Comparison of ENCODE assay signal across 19 mouse cellular contexts in genomic region chr1:144029679-144030078, GRCm38 (mm10). TPM values are rescaled to one million over a fixed set of nuclear protein-coding genes. Genes with fewer than 3 reads are reported as not detected.
A peak's percentile ranks its signal among the peaks of the same experiment; 100 is the strongest.
DNase-seq lines count a peak whose midpoint lies in the region; ATAC-seq and TF ChIP-seq lines count a peak whose summit lies in the region.
"Had no signal": no experiment of that assay in that cellular context is flagged by ENCODE, and none has a peak within 500 bp of the region (broad histone marks: within the 10 kb centered on the region; RNA-seq: fewer than 3 reads in every experiment).

No protein-coding gene starts in this region.

- no peaks in the 10 kb centered on the region for H3K36me3 ChIP-seq in kidney, adult 2 months (ENCODE audit: control insufficient read depth, insufficient read depth, low read length)
- H3K36me3 ChIP-seq: embryonic facial prominence, embryonic 12.5 days; heart, embryonic 13.5 days; hindbrain, embryonic 13.5 days had no signal

- TF ChIP-seq CTCF in kidney, adult 2 months (conservative IDR thresholded peaks at IDR 0.05; ENCODE audit: insufficient read depth, insufficient read length, low read depth, low read length), result no peak

- no peak for TF ChIP-seq POLR2A in kidney, adult 2 months (IDR thresholded peaks at IDR 0.05; ENCODE audit: low read depth, low read length)

- H3K27ac ChIP-seq in kidney, adult 2 months (ENCODE audit: insufficient read depth, low read depth, low read length), result peak overlapping the region; percentile 57
- H3K27ac ChIP-seq: embryonic facial prominence, embryonic 12.5 days; forebrain, embryonic 13.5 days; heart, embryonic 13.5 days; hindbrain, embryonic 13.5 days; hindbrain, postnatal 0 days had no signal

- DNase-seq in frontal cortex, postnatal 25 days (ENCODE audit: low spot score in 2 of 2), result no peak
- DNase-seq in kidney, adult 2 months, result no peak
- DNase-seq in kidney, postnatal 25 days, result no peak
- peak; percentile 2 for DNase-seq in right cerebral cortex, adult 18-20 months
- DNase-seq in right cerebral cortex, adult 2 months (ENCODE audit: low spot score in 2 of 2), result no peak
- DNase-seq in telencephalon, adult 2 months (ENCODE audit: low read depth, low spot score), result peak; percentile 22
- DNase-seq: adrenal gland, postnatal 10 days; cerebellum, adult 11-12 months; cerebellum, adult 9-10 months; cerebellum, postnatal 25 days; forebrain, postnatal 0 days; gastrocnemius, postnatal 36 days; heart, adult 11 months had no signal

- peak; percentile 89 for ATAC-seq in frontal cortex, adult (ENCODE audit: low TSS enrichment)
- ATAC-seq: forebrain, postnatal 0 days; hindbrain, postnatal 0 days had no signal

- WGBS in kidney, adult 2 months, result 82% methylated on average over 10 of the region's 10 CpGs

- no peaks in the 10 kb centered on the region for H3K27me3 ChIP-seq in kidney, adult 2 months (replicated peaks; ENCODE audit: control insufficient read depth, insufficient read depth, low read length)
- H3K27me3 ChIP-seq: embryonic facial prominence, embryonic 12.5 days; forebrain, embryonic 13.5 days; heart, embryonic 13.5 days; hindbrain, embryonic 13.5 days had no signal

- no peaks in the 10 kb centered on the region for H3K4me1 ChIP-seq in kidney, adult 2 months (ENCODE audit: control insufficient read depth, insufficient read depth, low read length)
- H3K4me1 ChIP-seq: embryonic facial prominence, embryonic 12.5 days; heart, embryonic 13.5 days had no signal

- H3K4me3 ChIP-seq in kidney, adult 2 months (ENCODE audit: insufficient read depth, low read depth, low read length), result no peak overlapping the region
- H3K4me3 ChIP-seq: embryonic facial prominence, embryonic 12.5 days; forebrain, embryonic 13.5 days; heart, embryonic 13.5 days; hindbrain, embryonic 13.5 days had no signal

RNA-seq across cellular contexts. Expression of gene Rgs2, which starts 25.7 kb away (rescaled TPM):
- polyA plus RNA-seq in kidney, adult 2 months (2012; rRNA removed), result 3.8 and 5.3 TPM in 2 replicates

Comparison
In these comparisons a context has a peak if more than half of its experiments do, and no peak if none do; other contexts are left out.
1. DNase-seq: peak in right cerebral cortex, adult 18-20 months (single experiment) and telencephalon, adult 2 months (single experiment); none in frontal cortex, postnatal 25 days (0 of 2), kidney, adult 2 months (single experiment), kidney, postnatal 25 days (0 of 2) and right cerebral cortex, adult 2 months (0 of 2).